Mouse (Mus musculus): Measurements from ENCODE around the gene Gm20828. TPM values are rescaled to one million over a fixed set of nuclear protein-coding genes. Genes with fewer than 3 reads are reported as not detected.

Gm20828 gene
- not detected in 2 replicates for polyA plus RNA-seq (2012; rRNA removed)

DNA sequence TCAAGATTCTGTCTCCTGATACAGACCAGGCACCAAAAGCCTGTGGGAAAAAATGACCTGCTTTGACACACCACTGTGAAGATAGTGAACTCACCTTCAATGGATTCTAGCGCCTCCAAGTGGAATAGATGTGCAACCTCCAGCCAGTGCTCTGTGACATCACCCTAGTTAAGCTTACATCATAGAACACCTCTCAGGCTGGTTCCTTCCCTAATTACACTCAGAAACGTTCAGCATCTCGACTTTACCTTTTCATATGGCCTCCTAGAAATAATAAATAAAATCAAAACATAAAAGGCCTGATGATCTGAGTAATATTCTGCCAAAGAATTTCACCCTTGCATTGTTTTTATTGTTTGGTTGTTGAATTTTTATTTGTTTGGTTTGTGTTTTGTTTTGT lies at the start of gene Gm20828:
Gene Gm20828 (minus strand): TSS at position 101 of the 400 bp plus-strand sequence.

Measured in central nervous system, embryonic 14 days (tissue).